Mouse (Mus musculus) intestine, postnatal 0 days (tissue): Measurements from ENCODE around the gene Rgl1. TPM values are rescaled to one million over a fixed set of nuclear protein-coding genes. Genes with fewer than 3 reads are reported as not detected.

Experiments
- ATAC-seq: fragments of 200-750 bp; cut with Nextera tagmentation; 2 replicates; pipeline ENCODE4 v1.8.0; 2017; ENCODE audit warnings: mild to moderate bottlenecking, moderate TSS enrichment, moderate library complexity
- H3K27ac ChIP-seq: fragments of 300-500 bp; sonication (generic); 2 replicates; pipeline ENCODE4 v1.5.1; 2014; ENCODE audit warnings: mild to moderate bottlenecking, low read depth, low read length, moderate library complexity
- H3K27me3 ChIP-seq: fragments of 300-500 bp; sonication (generic); replicated peaks from 2 replicates; pipeline ENCODE4 v1.6.1; 2014; ENCODE audit warnings: low read length, mixed read lengths; ENCODE audit not compliant: control insufficient read depth, insufficient read depth
- H3K36me3 ChIP-seq: fragments of 300-500 bp; sonication (generic); 2 replicates; pipeline ENCODE4 v1.6.1; 2014; ENCODE audit warnings: mild to moderate bottlenecking, moderate library complexity; ENCODE audit not compliant: control insufficient read depth, insufficient read depth
- H3K4me1 ChIP-seq: fragments of 300-500 bp; sonication (generic); replicated peaks from 2 replicates; pipeline ENCODE4 v1.6.1; 2014; ENCODE audit warnings: antibody characterized with exemption, low read length, mixed read lengths; ENCODE audit not compliant: control insufficient read depth, insufficient read depth
- H3K4me2 ChIP-seq: fragments of 300-500 bp; sonication (generic); replicated peaks from 2 replicates; pipeline ENCODE4 v1.6.1; 2014; ENCODE audit warnings: low read depth, mild to moderate bottlenecking, moderate library complexity
- H3K4me3 ChIP-seq: fragments of 300-500 bp; sonication (generic); 2 replicates; pipeline ENCODE4 v1.5.1; 2014; ENCODE audit warnings: low read depth, low read length
- H3K9ac ChIP-seq: fragments of 300-500 bp; sonication (generic); 2 replicates; pipeline ENCODE4 v1.6.1; 2014; ENCODE audit warnings: mild to moderate bottlenecking, low read depth, low read length
- H3K9me3 ChIP-seq: fragments of 300-500 bp; sonication (generic); 2 replicates; pipeline ENCODE4 v1.6.1; 2016; ENCODE audit warnings: mixed run types; ENCODE audit not compliant: control insufficient read depth
- CTCF ChIP-seq: sonication (generic); IDR thresholded peaks from 2 replicates; pipeline ENCODE4 v1.5.1; 2016; ENCODE audit warnings: low read depth, mild to moderate bottlenecking, control low read depth, antibody characterized with exemption, moderate library complexity
- WGBS: fragments of 180-500 bp; shearing (Covaris S2); extraction: QIAGEN DNeasy Blood & Tissue Kit; methylation state at CpG from one replicate; pipeline ENCODE4 v1.1.7; 2014; 5-methylcytosine and 5-hydroxymethylcytosine counted together
- polyA plus RNA-seq: library from polyadenylated mRNA; unstranded; fragments of >200 nt; fragmentation: Nextera tagmentation; extraction: Ambion mirVana; gene quantifications from 2 replicates; pipeline ENCODE4 v1.2.1, GENCODE M21; 2015

Gene Rgl1
- polyA plus RNA-seq, 1 experiment from 2014 or later: 39.4 TPM

GRCm38 (mm10) chr1:152508481-152509220 is 257.5 kb downstream of the Rgl1 start:
- Histone ChIP-seq H3K27me3 (no peaks in the 10 kb centered on the region), H3K27ac (no peak overlapping the region), H3K9ac (no peak overlapping the region), H3K4me3 (no peak overlapping the region), H3K36me3 (no peaks in the 10 kb centered on the region), H3K4me2 (no peak overlapping the region), H3K9me3 (no peaks in the 10 kb centered on the region), H3K4me1 (no peaks in the 10 kb centered on the region)
- TF ChIP-seq CTCF: no peak
- 92% methylated on average over 11 of the region's 11 CpGs for WGBS
- ATAC-seq: no peak

- no peak for TF ChIP-seq CTCF
- H3K4me1 ChIP-seq: no peaks in the 10 kb centered on the region
- no peaks in the 10 kb centered on the region for H3K36me3 ChIP-seq
- no peak overlapping the region for H3K4me3 ChIP-seq
- H3K27me3 ChIP-seq: no peaks in the 10 kb centered on the region
- H3K9ac ChIP-seq: no peak overlapping the region
- no peak overlapping the region for H3K27ac ChIP-seq
- 85% methylated on average over 7 of the region's 7 CpGs for WGBS
- H3K9me3 ChIP-seq: no peaks in the 10 kb centered on the region
- H3K4me2 ChIP-seq: no peak overlapping the region
- no peak for ATAC-seq
These were observed 259.4 kb downstream of the Rgl1 start for GRCm38 (mm10) chr1:152506726-152507125.

- no peak overlapping the region for H3K4me3 ChIP-seq
- WGBS: 82% methylated on average over 5 of the region's 5 CpGs
- H3K4me2 ChIP-seq: no peak overlapping the region
- no peak for ATAC-seq
- no peaks in the 10 kb centered on the region for H3K4me1 ChIP-seq
- H3K9me3 ChIP-seq: no peaks in the 10 kb centered on the region
- TF ChIP-seq CTCF: no peak
- H3K9ac ChIP-seq: no peak overlapping the region
- H3K27ac ChIP-seq: no peak overlapping the region
- no peaks in the 10 kb centered on the region for H3K36me3 ChIP-seq
- no peaks in the 10 kb centered on the region for H3K27me3 ChIP-seq
These were observed 260.0 kb downstream of the Rgl1 start for GRCm38 (mm10) chr1:152506175-152506574.

- no peak overlapping the region for H3K4me3 ChIP-seq
These were observed 266.3 kb downstream of the Rgl1 start for GRCm38 (mm10) chr1:152499802-152500201.

GRCm38 (mm10) chr1:152497581-152497980 is 268.6 kb downstream of the Rgl1 start:
- 9% methylated on average over 11 of the region's 11 CpGs for WGBS
- no peaks in the 10 kb centered on the region for H3K27me3 ChIP-seq
- H3K9ac ChIP-seq: peak overlapping the region; percentile 34; the same call in 1 of the 2 replicates
- H3K4me1 ChIP-seq: peaks cover 5% of the 10 kb centered on the region; the same call in 1 of the 2 replicates
- peak; percentile 69 for ATAC-seq
- peak overlapping the region; percentile 26 for H3K4me3 ChIP-seq
- no peaks in the 10 kb centered on the region for H3K9me3 ChIP-seq
- no peak for TF ChIP-seq CTCF
- no peaks in the 10 kb centered on the region for H3K36me3 ChIP-seq
- H3K4me2 ChIP-seq: peak overlapping the region; percentile 64
- H3K27ac ChIP-seq: peak overlapping the region; percentile 30; the same call in 1 of the 2 replicates

More at GRCm38 (mm10) chr1:152499802-152500201, 266.3 kb downstream of the Rgl1 start:
- Histone ChIP-seq H3K36me3 (no peaks in the 10 kb centered on the region), H3K4me2 (no peak overlapping the region), H3K27ac (no peak overlapping the region), H3K27me3 (no peaks in the 10 kb centered on the region), H3K9me3 (no peaks in the 10 kb centered on the region), H3K9ac (no peak overlapping the region), H3K4me1 (peaks cover 5% of the 10 kb centered on the region; the same call in 1 of the 2 replicates)
- no peak for TF ChIP-seq CTCF
- 68% methylated on average over 12 of the region's 12 CpGs for WGBS
- no peak for ATAC-seq

- no peaks in the 10 kb centered on the region for H3K36me3 ChIP-seq
- H3K4me1 ChIP-seq: peaks cover 5% of the 10 kb centered on the region; the same call in 1 of the 2 replicates
- no peak overlapping the region for H3K4me3 ChIP-seq
- no peak overlapping the region for H3K4me2 ChIP-seq
- no peaks in the 10 kb centered on the region for H3K9me3 ChIP-seq
- H3K27me3 ChIP-seq: no peaks in the 10 kb centered on the region
- H3K9ac ChIP-seq: no peak overlapping the region
- no peak for TF ChIP-seq CTCF
- 68% methylated on average over 2 of the region's 2 CpGs for WGBS
- no peak for ATAC-seq
- no peak overlapping the region for H3K27ac ChIP-seq
These were observed 269.3 kb downstream of the Rgl1 start for GRCm38 (mm10) chr1:152496831-152497230.
